Mouse (Mus musculus) thymus, adult 2 months (tissue): ENCODE results near the gene Armc2.

ENCODE experiments used
- CTCF ChIP-seq: fragments of 200-500 bp; IDR thresholded peaks from 2 replicates; pipeline ENCODE4 v1.5.1; 2012; ENCODE audit warnings: mild to moderate bottlenecking, control low read depth, low read length, moderate library complexity, borderline replicate concordance; ENCODE audit not compliant: control insufficient read depth, poor library complexity, insufficient read depth; ENCODE audit errors: extremely low read depth
- POLR2A ChIP-seq: fragments of 200-500 bp; IDR thresholded peaks from 2 replicates; pipeline ENCODE4 v1.6.1; 2012; ENCODE audit warnings: mild to moderate bottlenecking, low read length, control low read depth, moderate library complexity; ENCODE audit not compliant: control insufficient read depth, poor library complexity, insufficient read depth; ENCODE audit errors: extremely low read depth

- no peak for TF ChIP-seq CTCF
- TF ChIP-seq POLR2A = no peak
Measured at GRCm38 (mm10) chr10:41907950-41908349, 110.3 kb downstream of the Armc2 start.
